Mouse (Mus musculus): ENCODE measurements at regions not wholly inside any gene's neighbourhood (a gene's known extent, or its start where the extent isn't known, plus 50 kb on each side); places are given as distances from the start of the nearest gene placed in this dataset.

GRCm38 (mm10) chr15:88373923-88374322 lies 226.2 kb upstream of the Zdhhc25 start:
- no peak for TF ChIP-seq POLR2A (IDR thresholded peaks at IDR 0.05; ENCODE audit: borderline replicate concordance, extremely low read depth, low read depth, low read length)
- no peak for TF ChIP-seq CTCF (IDR thresholded peaks at IDR 0.05; ENCODE audit: insufficient read depth, low read length)
- no peaks in the 10 kb centered on the region for H3K4me1 ChIP-seq (ENCODE audit: control insufficient read depth, insufficient read depth, low read length)
- no peak for DNase-seq
- no peak overlapping the region for H3K4me3 ChIP-seq (replicated peaks; ENCODE audit: extremely low read depth, low read depth, low read length)
- 49% methylated on average over 6 of the region's 6 CpGs for WGBS

- no peak for DNase-seq
- H3K4me3 ChIP-seq (replicated peaks; ENCODE audit: extremely low read depth, low read depth, low read length): no peak overlapping the region
- WGBS: 65% methylated on average over 7 of the region's 7 CpGs
- no peaks in the 10 kb centered on the region for H3K4me1 ChIP-seq (ENCODE audit: control insufficient read depth, insufficient read depth, low read length)
- no peak for TF ChIP-seq CTCF (IDR thresholded peaks at IDR 0.05; ENCODE audit: insufficient read depth, low read length)
- TF ChIP-seq POLR2A (IDR thresholded peaks at IDR 0.05; ENCODE audit: borderline replicate concordance, extremely low read depth, low read depth, low read length): no peak
These were observed 220.8 kb upstream of the Zdhhc25 start for GRCm38 (mm10) chr15:88379342-88379741.

GRCm38 (mm10) chr15:88379951-88380623 lies 220.0 kb upstream of the Zdhhc25 start:
- 28% methylated on average over 6 of the region's 6 CpGs for WGBS
- no peak for DNase-seq
- no peak for TF ChIP-seq POLR2A (IDR thresholded peaks at IDR 0.05; ENCODE audit: borderline replicate concordance, extremely low read depth, low read depth, low read length)
- no peak for TF ChIP-seq CTCF (IDR thresholded peaks at IDR 0.05; ENCODE audit: insufficient read depth, low read length)
- H3K4me1 ChIP-seq (ENCODE audit: control insufficient read depth, insufficient read depth, low read length): no peaks in the 10 kb centered on the region
- H3K4me3 ChIP-seq (replicated peaks; ENCODE audit: extremely low read depth, low read depth, low read length): no peak overlapping the region

GRCm38 (mm10) chr15:88381419-88381818 lies 218.7 kb upstream of the Zdhhc25 start:
- no peak for DNase-seq
- H3K4me1 ChIP-seq (ENCODE audit: control insufficient read depth, insufficient read depth, low read length): no peaks in the 10 kb centered on the region
- no peak for TF ChIP-seq CTCF (IDR thresholded peaks at IDR 0.05; ENCODE audit: insufficient read depth, low read length)
- no peak for TF ChIP-seq POLR2A (IDR thresholded peaks at IDR 0.05; ENCODE audit: borderline replicate concordance, extremely low read depth, low read depth, low read length)
- WGBS: 21% methylated on average over 10 of the region's 10 CpGs
- H3K4me3 ChIP-seq (replicated peaks; ENCODE audit: extremely low read depth, low read depth, low read length): no peak overlapping the region

GRCm38 (mm10) chr15:88385943-88386342 lies 214.2 kb upstream of the Zdhhc25 start:
- WGBS: 80% methylated on average over 2 of the region's 2 CpGs
- Histone ChIP-seq H3K4me1 (ENCODE audit: control insufficient read depth, insufficient read depth, low read length) (no peaks in the 10 kb centered on the region), H3K4me3 (replicated peaks; ENCODE audit: extremely low read depth, low read depth, low read length) (no peak overlapping the region)
- TF ChIP-seq POLR2A (IDR thresholded peaks at IDR 0.05; ENCODE audit: borderline replicate concordance, extremely low read depth, low read depth, low read length): no peak
- no peak for TF ChIP-seq CTCF (IDR thresholded peaks at IDR 0.05; ENCODE audit: insufficient read depth, low read length)
- no peak for DNase-seq

GRCm38 (mm10) chr15:88386711-88387110 lies 213.4 kb upstream of the Zdhhc25 start:
- no peak for TF ChIP-seq POLR2A (IDR thresholded peaks at IDR 0.05; ENCODE audit: borderline replicate concordance, extremely low read depth, low read depth, low read length)
- TF ChIP-seq CTCF (IDR thresholded peaks at IDR 0.05; ENCODE audit: insufficient read depth, low read length): no peak
- H3K4me3 ChIP-seq (replicated peaks; ENCODE audit: extremely low read depth, low read depth, low read length): no peak overlapping the region
- WGBS: 60% methylated on average over 6 of the region's 6 CpGs
- no peaks in the 10 kb centered on the region for H3K4me1 ChIP-seq (ENCODE audit: control insufficient read depth, insufficient read depth, low read length)
- no peak for DNase-seq

- no peak for DNase-seq
- H3K4me1 ChIP-seq (ENCODE audit: control insufficient read depth, insufficient read depth, low read length): no peaks in the 10 kb centered on the region
- H3K4me3 ChIP-seq (replicated peaks; ENCODE audit: extremely low read depth, low read depth, low read length): no peak overlapping the region
- TF ChIP-seq POLR2A (IDR thresholded peaks at IDR 0.05; ENCODE audit: borderline replicate concordance, extremely low read depth, low read depth, low read length) (no peak), CTCF (IDR thresholded peaks at IDR 0.05; ENCODE audit: insufficient read depth, low read length) (no peak)
- WGBS: 83% methylated on average over 15 of the region's 15 CpGs
These were observed 208.3 kb upstream of the Zdhhc25 start for GRCm38 (mm10) chr15:88391822-88392221.

- no peak for TF ChIP-seq POLR2A (IDR thresholded peaks at IDR 0.05; ENCODE audit: borderline replicate concordance, extremely low read depth, low read depth, low read length)
- TF ChIP-seq CTCF (IDR thresholded peaks at IDR 0.05; ENCODE audit: insufficient read depth, low read length): no peak
- no peak for DNase-seq
- WGBS: 40% methylated on average over 5 of the region's 5 CpGs
These were observed 201.0 kb upstream of the Zdhhc25 start for GRCm38 (mm10) chr15:88399064-88399463.

GRCm38 (mm10) chr15:88399989-88400388 lies 200.1 kb upstream of the Zdhhc25 start:
- DNase-seq: no peak
- 52% methylated on average over 12 of the region's 12 CpGs for WGBS
- no peak for TF ChIP-seq POLR2A (IDR thresholded peaks at IDR 0.05; ENCODE audit: borderline replicate concordance, extremely low read depth, low read depth, low read length)
- TF ChIP-seq CTCF (IDR thresholded peaks at IDR 0.05; ENCODE audit: insufficient read depth, low read length): no peak
- H3K4me3 ChIP-seq (replicated peaks; ENCODE audit: extremely low read depth, low read depth, low read length): no peak overlapping the region
- no peaks in the 10 kb centered on the region for H3K4me1 ChIP-seq (ENCODE audit: control insufficient read depth, insufficient read depth, low read length)

More at GRCm38 (mm10) chr15:88399064-88399463, 201.0 kb upstream of the Zdhhc25 start:
- H3K4me3 ChIP-seq (replicated peaks; ENCODE audit: extremely low read depth, low read depth, low read length): no peak overlapping the region
- H3K4me1 ChIP-seq (ENCODE audit: control insufficient read depth, insufficient read depth, low read length): no peaks in the 10 kb centered on the region

GRCm38 (mm10) chr15:88400787-88401186 lies 199.3 kb upstream of the Zdhhc25 start:
- no peak for DNase-seq
- H3K4me3 ChIP-seq (replicated peaks; ENCODE audit: extremely low read depth, low read depth, low read length): no peak overlapping the region
- H3K4me1 ChIP-seq (ENCODE audit: control insufficient read depth, insufficient read depth, low read length): no peaks in the 10 kb centered on the region
- TF ChIP-seq POLR2A (IDR thresholded peaks at IDR 0.05; ENCODE audit: borderline replicate concordance, extremely low read depth, low read depth, low read length) (no peak), CTCF (IDR thresholded peaks at IDR 0.05; ENCODE audit: insufficient read depth, low read length) (no peak)
- WGBS: 49% methylated on average over 9 of the region's 9 CpGs
